Mouse (Mus musculus) large intestine, adult 2 months (tissue): ENCODE data around the gene Prrx2. TPM values are rescaled to one million over a fixed set of nuclear protein-coding genes. Genes with fewer than 3 reads are reported as not detected.

Experiments
- DNase-seq: peaks from one replicate; pipeline ENCODE4 v3.0.0-alpha.2; 2012; ENCODE audit warnings: low read depth, low spot score
- WGBS: fragments of 180-500 bp; shearing (Covaris S2); methylation state at CpG from one replicate; pipeline ENCODE4 v1.1.7; 2018; 5-methylcytosine and 5-hydroxymethylcytosine counted together
- polyA plus RNA-seq: library from polyadenylated mRNA; depleted of rRNA; stranded (reverse); fragments of >200 nt; gene quantifications from 2 replicates; pipeline ENCODE4 v1.2.3, GENCODE M21; 2012

The Prrx2 gene
- polyA plus RNA-seq, 1 experiment: 3.2 TPM

DNA sequence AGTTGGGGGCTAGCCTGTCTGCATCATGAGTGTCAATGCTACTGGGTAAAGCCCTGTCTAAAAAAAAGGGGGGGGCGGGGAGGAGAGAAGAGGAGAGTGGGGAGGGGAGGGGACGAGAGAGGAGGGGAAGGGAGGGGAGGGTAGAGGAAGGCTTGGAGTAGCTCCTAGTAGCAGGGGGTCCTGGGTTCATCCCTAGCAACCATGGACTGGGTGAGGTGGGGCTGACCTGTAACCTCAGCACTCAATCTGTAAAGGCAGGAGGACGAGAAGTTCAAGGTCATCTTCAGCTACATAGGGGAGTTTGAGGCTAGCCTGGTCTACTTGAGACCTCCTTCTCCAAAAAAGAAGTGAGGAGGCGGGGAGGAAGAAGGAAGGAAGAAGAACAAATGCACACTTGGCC, 27.3 kb downstream of the Prrx2 start:
- no peak for DNase-seq
- WGBS: 52% methylated on average over 4 of the region's 4 CpGs

DNA sequence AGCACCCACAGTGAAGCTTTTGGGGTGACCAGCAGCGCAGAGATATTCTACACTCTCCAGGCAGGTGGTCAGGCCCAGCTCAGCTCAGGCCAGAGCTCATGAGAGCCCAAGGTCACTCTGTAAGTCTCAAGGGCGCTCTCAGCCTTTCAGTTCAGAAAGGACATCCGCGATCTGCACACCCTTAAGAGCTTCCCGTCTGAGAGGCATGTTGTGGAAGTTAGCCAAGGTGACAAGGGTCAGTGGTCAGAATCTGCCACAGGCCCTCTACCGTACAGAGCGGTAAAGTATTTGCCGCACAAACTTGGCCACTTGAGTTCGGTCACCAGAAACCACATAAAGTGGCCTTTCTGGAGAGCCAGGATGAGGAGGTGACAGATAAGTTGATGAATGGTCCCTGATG, 28.8 kb downstream of the Prrx2 start:
- no peak for DNase-seq
- 67% methylated on average over 9 of the region's 9 CpGs for WGBS

DNA sequence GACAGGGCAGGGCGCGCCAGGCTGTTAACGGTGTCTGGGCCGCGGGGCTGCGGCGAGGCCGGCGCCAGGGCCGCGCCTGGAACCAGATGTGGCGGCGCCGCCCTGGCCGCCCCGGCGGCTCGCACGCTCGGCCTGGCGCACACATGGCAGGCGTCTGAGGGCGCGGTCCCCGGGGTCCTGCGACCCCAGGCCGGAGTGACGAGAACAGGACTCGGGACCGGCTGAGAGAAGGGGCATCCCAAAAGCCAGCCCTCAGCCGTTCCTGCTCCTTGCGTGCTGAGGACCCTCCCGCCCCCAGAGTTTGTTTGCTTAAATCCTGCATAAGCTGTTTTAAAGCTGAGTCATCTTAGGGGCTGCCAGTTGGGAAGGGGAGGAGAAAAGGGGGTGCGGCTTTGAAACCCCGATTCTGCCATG, 30.2 kb downstream of the Prrx2 start:
- under 1% methylated on average over 35 of the region's 35 CpGs for WGBS
- no peak for DNase-seq

DNA sequence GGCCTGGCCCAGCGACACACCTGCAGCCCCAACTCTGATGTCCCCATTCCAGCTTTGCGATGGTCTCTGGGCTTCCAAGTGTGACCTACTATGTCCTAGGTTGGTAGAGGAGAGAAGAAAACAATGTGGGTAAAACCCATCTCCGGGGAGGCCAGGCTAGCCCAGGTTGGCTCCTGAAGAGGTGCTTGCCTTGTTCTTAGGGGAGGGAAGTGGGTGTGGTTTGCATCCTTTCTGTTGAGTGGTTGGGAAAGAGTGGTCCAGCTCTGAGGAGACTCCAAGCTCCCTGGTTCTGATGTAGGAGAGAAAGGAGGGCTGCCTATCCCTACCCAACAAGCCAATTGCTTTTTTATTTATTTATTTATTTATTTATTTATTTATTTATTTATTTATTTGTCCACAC, 30.7 kb downstream of the Prrx2 start:
- WGBS: 53% methylated on average over 3 of the region's 3 CpGs
- no peak for DNase-seq

DNA sequence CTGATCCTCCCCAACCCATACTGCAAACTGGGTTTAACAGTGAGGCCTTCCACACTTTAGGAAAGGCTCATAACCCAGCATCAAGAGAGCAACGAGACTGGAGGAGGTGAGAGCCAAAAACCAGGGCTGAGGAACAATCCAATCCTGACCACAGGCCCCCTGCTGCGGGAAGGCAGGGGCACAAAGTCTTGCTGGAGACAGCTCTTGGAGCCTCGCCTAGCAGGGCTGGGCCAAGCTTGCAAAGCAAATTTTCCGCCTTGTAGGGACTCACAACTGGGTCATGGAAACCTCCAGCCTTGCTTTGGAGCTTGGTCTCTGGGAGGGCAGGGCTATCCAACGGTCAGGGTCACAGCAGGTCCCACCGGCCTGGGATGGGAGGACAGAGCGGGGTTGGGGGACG, 36.1 kb downstream of the Prrx2 start:
- WGBS: 58% methylated on average over 8 of the region's 8 CpGs
- DNase-seq: no peak

DNA sequence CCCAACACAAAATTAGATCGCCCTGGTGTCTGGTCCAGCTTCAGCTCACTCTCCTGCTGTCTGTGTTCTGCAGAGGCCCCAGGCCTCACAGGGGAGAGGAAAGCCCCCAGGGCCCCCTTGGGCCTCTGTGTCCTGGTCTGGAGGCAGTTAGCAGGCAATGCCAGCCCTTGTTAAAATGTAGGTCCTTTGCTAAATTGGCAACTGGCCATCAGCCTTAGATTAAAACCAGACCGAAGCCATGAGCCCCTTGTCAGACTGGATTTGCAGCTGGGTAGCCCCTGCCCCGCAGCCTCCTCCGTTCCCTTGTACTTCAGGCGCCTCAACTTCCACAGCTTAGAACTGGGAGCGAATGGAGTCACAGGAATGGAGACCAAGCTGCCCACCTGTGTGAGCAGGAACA, 37.9 kb downstream of the Prrx2 start:
- WGBS: 73% methylated on average over 6 of the region's 6 CpGs
- no peak for DNase-seq

DNA sequence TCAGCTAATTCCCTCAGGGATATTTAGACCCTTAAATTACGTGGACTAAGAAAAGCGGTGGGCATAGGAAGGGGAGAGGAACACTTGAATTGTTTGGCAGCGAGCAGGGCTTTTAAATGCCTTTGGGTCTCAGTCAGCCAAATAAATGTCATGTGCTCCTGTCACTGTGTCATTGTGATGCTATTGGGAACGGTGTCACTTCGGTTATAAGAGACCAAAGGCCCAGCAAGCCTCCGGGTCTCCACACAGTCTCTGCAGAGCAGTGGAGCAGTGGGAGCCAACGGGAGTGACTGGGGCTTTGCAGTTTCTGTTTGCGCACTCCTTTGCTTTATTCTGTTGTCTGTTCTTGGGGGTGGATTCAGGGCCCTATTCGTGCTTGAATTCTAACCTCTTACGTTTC, 39.7 kb downstream of the Prrx2 start:
- DNase-seq: no peak
- 51% methylated on average over 10 of the region's 10 CpGs for WGBS

DNA sequence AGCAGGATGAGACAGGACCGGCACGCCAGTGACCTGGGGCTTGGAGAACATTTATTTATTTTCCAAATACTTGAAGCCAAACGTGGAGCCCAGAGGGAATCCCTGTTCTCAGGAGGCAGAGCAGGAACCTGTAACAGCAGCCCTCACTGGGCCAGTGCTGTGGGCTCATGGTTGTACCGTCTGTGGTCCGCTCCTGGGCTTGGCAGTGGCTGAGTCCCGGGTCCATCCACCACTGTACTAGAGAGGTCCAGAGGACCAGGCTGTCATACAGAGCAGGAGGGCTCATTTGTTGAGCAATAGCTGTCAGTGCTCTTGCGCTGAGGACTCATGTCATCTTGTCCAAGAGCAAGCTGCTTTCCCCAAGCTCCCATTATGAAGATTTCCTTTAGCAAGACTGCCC, 40.3 kb downstream of the Prrx2 start:
- no peak for DNase-seq
- 71% methylated on average over 7 of the region's 7 CpGs for WGBS

DNA sequence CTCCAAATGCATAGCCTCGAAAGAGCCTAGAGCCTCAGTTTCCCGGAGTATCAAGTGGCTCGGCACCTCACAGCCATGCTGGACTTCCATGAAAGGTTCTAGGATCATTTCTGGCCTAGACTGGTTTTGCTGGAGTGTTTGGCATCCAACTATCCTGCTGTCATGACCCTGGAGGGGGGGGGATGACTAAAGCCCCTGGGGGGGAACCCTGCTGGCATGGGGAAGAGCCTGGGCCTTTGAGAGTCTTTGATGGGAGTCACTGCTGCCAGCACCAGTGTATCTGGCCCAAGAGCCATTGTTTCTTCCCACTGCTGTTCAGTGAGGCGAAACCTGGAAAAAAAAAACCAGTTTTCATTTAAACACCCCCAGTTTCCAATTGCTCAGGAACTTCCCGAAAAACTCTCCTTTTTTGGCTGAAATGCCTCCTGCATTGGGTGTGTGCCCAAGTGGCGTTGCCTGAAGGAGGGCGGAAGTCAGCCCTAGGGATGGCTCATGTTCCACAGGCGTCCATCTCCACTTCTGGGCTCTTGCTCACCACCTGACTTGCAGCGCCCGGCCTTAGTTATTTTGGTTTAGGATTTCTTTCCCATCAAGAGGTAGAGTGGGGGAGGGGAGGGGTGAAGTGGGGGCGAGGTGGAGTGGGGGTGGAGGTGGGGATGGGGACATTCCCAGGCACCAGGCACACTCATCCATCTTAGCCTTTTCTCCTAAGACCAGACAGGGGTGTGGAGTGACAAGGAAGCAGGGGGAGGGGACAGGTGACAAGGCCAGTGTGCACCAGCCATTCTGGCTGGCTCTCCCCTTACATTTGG, 41.1 kb downstream of the Prrx2 start:
- WGBS: 62% methylated on average over 11 of the region's 11 CpGs

DNA sequence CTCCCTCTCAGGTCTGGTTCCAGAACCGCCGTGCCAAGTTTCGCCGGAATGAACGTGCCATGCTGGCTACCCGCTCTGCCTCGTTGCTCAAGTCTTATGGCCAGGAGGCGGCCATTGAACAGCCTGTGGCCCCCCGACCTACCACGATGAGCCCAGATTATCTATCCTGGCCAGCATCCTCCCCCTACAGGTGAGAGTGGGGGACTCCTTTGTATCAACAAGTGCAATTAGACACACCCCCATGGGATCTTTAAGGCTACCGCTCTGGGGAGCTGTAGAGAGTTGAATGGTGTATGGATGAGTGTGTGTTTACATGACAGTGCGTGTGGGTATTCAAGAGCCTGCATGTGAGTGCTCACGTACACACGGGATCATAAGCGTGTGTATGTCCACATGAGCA, 44.7 kb downstream of the Prrx2 start:
- DNase-seq: no peak
- 87% methylated on average over 15 of the region's 15 CpGs for WGBS

More for the DNA sequence above, 41.1 kb downstream of the Prrx2 start:
- no peak for DNase-seq

DNA sequence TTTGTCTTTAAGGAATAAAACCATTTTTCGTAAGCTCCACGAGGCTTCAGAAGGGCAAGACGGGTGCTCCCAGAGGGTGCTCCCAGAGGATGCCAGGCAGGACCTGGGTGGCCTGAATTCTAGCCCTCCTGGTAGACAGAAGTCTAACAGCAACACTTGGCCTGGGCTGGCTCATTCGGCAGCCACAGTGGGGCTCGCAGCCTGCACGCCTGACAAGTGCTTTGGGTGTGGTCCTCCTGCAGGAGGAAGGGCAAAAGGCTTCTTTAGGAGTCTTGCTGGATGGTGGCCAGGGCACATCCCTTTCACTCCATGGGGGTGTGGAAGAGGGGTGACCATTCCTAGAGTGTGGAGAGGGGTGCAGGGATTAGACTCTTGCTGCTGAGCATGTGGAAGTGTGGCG, 46.4 kb downstream of the Prrx2 start:
- 63% methylated on average over 7 of the region's 7 CpGs for WGBS
- DNase-seq: no peak

DNA sequence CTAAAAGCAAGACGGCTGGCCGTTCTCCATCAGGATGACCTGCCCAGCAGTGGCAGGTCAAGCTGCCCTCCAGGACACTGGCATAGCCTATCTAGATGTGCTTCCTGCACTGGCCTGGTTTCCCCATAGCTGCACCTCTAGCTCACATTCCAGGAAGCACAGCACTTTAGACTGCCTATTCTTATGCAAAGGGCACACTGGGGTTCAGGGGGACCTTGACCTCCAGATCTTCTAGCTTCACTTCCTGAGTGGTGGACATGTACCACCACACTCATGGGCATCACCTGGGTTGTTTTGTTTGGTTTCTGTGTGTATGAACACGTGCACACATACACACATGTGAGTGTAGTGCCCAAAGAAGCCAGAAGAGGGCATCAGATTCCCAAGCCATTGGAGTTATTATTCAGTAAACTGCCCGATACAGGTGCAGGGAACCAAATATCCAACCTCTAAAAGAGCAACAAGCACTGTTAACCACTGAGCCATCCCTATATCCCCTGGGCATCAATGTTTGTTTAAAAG, 50.1 kb downstream of the Prrx2 start:
- 94% methylated on average over 4 of the region's 4 CpGs for WGBS
- DNase-seq: no peak

DNA sequence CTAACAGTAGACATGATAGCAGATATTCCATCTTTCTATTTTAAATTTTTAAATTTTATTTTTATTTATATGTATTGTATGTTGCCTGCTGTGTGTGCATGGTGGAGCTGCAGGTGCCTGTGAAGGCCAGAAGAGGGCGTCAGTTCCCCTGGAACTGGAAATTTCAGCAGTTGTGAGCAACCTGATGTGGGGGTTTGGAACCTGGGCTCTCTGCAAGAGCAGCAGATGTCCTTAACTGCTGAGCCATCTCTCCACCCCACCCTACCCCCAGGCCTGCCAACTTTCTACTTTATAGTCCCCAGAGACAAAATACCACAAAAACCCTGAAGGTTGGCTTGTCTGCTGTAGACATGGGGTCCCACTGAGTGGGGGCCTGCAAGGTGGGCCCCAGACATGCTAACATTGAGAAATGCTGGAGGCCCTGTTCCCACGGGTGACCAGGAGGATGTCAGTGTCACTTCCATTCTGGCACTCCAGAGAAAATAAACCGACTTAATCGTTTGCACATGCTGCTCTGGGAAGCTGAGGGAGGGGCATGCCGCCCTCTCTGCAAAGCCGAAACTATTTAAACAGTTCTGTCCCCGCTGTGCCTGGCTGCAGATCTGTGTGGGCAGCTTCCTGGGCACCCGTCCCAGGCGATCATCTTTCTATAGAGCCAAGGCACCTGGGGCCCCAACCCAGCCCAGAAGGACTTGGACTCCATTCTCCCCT, 50.8 kb downstream of the Prrx2 start:
- DNase-seq: no peak
- WGBS: 9% methylated on average over 9 of the region's 9 CpGs

DNA sequence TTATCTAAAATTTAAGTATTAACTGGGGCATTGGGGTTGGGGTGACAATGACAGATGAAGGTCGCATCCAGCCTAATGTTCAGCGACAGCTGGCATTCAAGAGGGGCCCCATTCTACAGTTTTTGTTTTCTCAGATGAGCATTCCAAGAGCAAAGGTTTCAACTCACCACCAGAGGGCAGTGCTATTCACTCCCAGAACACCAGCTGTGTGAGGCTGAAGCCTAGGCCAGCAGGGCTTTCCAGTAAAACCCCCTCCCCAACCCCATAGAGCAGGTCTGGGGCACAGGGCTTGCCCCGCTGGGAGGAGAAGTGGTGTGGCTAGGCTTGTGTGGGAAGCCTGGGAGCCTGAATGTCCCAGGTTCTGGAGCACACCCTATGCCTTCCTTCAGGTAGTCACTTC, 56.2 kb downstream of the Prrx2 start:
- no peak for DNase-seq
- WGBS: 17% methylated on average over 3 of the region's 3 CpGs

DNA sequence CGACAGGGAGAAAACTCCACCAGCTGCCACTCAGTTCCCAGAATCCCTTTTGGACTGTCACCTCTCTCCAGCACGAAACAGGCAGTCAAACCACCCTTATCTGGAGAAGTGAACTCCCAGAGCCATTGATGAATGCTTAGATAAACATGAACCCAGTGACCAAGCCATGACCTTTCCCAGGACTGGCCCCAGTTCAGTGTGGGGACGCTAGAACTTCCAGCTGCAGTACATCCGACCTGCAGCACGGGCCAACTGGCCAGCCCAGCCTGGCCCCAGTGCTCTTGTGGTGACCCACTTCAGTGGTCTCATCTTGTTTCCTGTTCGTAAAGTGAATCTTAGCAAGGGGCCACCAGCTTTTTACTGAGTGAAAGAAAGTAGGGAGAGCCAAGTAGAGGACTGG, 58.6 kb downstream of the Prrx2 start:
- DNase-seq: no peak
- 18% methylated on average over 6 of the region's 6 CpGs for WGBS

DNA sequence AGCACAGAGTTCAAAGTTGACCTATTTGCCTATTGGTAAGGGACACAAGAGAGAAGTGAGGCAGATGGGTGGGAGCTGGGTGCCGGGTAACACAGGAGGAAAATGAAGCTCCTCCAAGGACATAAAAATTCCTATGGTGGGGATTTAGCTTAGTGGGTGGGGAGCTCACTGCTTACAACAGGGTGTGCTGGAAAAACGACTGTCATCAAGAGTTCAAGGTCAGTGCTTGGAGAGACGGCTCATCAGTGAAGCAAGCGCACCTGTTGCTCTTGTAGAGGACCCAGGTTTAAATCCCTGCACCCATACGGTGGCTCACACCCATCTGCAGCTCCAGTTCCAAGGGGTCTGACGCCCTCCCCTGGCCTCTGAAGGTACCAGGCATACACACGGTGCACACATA, 59.2 kb downstream of the Prrx2 start:
- 63% methylated on average over 7 of the region's 7 CpGs for WGBS
- DNase-seq: no peak

DNA sequence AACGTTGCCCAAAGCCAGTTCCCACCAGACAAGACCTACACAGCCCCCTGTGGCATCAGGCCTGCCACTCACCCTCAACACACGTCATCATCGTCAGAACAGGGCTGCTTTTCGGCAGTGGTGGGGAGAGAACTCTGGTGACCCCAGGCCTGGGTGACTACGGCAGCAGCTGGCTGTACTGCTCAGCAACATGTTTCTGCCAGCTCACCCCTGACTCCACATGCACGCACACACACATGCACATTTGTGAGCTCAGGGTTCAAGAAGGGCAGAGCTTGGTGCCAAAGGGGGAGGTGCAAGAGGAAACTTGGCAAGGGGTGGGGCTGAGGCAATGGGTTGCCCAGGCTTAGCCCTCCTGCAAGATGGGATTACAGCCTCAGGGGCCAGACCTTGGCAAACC, 62.5 kb downstream of the Prrx2 start:
- DNase-seq: no peak
- 22% methylated on average over 6 of the region's 6 CpGs for WGBS

DNA sequence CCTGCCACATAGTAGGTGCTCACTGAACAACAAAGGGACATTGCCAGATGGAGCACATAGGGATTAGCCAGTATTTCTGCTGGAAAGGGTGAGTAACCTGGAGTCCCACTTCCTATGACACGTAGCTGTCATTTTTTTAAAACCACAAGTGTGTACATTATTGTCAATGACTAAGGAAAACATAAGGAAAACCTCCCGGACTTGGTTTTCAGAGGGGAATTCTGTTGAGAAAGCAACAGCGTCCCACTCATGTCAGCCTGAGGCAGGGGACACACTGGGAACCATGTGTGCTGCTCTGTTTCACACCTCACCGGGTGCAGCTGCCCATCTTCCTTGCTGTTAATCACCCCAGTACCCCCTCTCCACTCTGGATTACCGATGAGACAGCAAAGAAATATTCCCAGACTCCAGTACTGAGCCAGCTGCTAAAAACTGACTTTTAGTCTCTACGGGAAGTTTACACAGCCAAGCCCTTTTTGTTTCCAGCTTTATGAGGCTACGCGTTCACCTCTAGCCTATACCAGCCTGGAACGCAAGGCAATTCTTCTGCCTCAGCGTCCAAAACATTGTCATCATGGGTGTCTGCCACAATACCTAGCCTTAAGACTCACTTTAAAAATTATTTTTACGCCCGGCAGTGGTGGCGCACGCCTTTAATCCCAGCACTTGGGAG, 64.8 kb downstream of the Prrx2 start:
- 21% methylated on average over 14 of the region's 14 CpGs for WGBS
- peak; percentile 58 for DNase-seq

DNA sequence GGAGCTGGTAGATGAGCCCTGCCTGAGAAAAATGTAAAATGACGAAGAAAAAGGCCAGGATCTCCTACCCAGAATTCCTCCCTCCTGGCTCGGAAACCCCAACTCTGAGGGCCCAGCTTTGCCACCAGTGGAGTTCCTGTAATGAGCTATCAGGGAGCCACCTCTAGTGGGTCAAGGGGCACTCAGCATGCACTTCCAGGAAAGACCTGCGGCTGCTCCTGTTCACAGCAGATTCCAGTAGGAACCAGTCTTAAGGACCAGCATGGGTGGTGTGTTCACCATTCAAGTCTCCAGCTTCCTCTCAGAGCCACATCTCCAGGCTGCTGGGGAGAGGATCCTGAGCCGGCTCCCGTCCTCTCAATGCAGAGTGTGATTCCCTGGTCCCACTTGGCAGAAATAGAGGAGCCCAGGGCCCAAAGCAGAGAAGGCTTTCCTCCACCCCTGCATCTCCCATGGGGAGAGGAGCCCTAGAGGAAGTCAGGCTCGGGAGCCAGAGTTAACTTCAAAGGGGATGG, 66.9 kb downstream of the Prrx2 start:
- no peak for DNase-seq

DNA sequence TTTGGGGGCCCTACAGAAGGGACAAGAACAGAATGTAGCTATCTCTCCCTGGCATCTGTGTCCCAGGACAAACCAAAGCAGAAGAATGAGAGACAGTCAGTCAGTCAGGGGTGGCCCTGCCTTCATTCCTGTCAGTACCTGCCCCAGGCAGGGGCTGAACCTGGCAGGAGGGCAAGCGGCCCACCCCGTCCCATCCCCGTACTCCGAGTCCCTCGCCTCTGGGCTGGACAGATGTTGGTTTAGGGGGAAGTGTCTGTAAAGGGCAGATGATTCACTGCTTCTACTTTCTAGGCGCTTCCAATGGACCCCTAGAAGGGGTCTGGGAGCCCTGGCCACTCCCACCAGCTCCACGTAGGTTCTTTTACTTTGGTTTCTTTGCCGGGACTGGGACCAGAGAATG, 67.5 kb downstream of the Prrx2 start:
- WGBS: 89% methylated on average over 8 of the region's 8 CpGs
- no peak for DNase-seq

More for the DNA sequence above, 66.9 kb downstream of the Prrx2 start:
- WGBS: 55% methylated on average over 6 of the region's 6 CpGs
